ENCODE assay signal across 12 mouse cellular contexts in genomic region chr13:108914626-108915025, GRCm38 (mm10).
DNase-seq lines count a peak whose midpoint lies in the region; ATAC-seq and TF ChIP-seq lines count a peak whose summit lies in the region.
"Had no signal": no experiment of that assay in that cellular context is flagged by ENCODE, and none has a peak within 500 bp of the region (broad histone marks: within the 10 kb centered on the region; RNA-seq: fewer than 3 reads in every experiment).

No protein-coding gene starts in this region.

- H3K27me3 ChIP-seq in heart, embryonic 11.5 days (ENCODE audit: control insufficient read depth, insufficient read depth, low read length), result no peaks in the 10 kb centered on the region
- H3K27me3 ChIP-seq in heart, embryonic 12.5 days (replicated peaks), result no peaks in the 10 kb centered on the region
- H3K27me3 ChIP-seq in lung, postnatal 0 days (replicated peaks; ENCODE audit: insufficient read depth, low read length), result no peaks in the 10 kb centered on the region
- H3K27me3 ChIP-seq: embryonic facial prominence, embryonic 15.5 days; limb, embryonic 15.5 days; megakaryocyte, embryonic 14.5 days had no signal

- no peak overlapping the region for H3K27ac ChIP-seq in heart, embryonic 11.5 days (ENCODE audit: low read depth, low read length)
- no peak overlapping the region for H3K27ac ChIP-seq in heart, embryonic 12.5 days (ENCODE audit: poor library complexity, severe bottlenecking)
- no peak overlapping the region for H3K27ac ChIP-seq in lung, postnatal 0 days (ENCODE audit: low read length)
- H3K27ac ChIP-seq in layer of hippocampus, adult 2 months, result no peak overlapping the region
- H3K27ac ChIP-seq: embryonic facial prominence, embryonic 15.5 days; limb, embryonic 15.5 days had no signal

- DNase-seq in NIH3T3 (ENCODE audit: low read depth), result peak; percentile 41
- peak; percentile 9 for DNase-seq in kidney, adult 18-20 months
- peak; percentile 50 for DNase-seq in lung, postnatal 0 days (ENCODE audit: low spot score)
- DNase-seq in layer of hippocampus, adult 2 months (ENCODE audit: low spot score in 2 of 2), result no peak
- no peak for DNase-seq in frontal cortex, postnatal 10 days (ENCODE audit: low spot score in 2 of 2)
- no peak for DNase-seq in thymus, adult 18-20 months
- DNase-seq: layer of hippocampus, adult 9-11 months had no signal

- TF ChIP-seq CTCF in lung, postnatal 0 days (IDR thresholded peaks at IDR 0.05), result no peak
- TF ChIP-seq CTCF in layer of hippocampus, adult 2 months (conservative IDR thresholded peaks at IDR 0.05), result no peak

- H3K36me3 ChIP-seq in heart, embryonic 11.5 days (ENCODE audit: control insufficient read depth, insufficient read depth, low read length), result no peaks in the 10 kb centered on the region
- no peaks in the 10 kb centered on the region for H3K36me3 ChIP-seq in heart, embryonic 12.5 days
- H3K36me3 ChIP-seq in lung, postnatal 0 days (ENCODE audit: insufficient read depth, low read length), result no peaks in the 10 kb centered on the region
- H3K36me3 ChIP-seq: embryonic facial prominence, embryonic 15.5 days; limb, embryonic 15.5 days had no signal

- no peak overlapping the region for H3K9ac ChIP-seq in heart, embryonic 11.5 days (ENCODE audit: low read depth, low read length)
- H3K9ac ChIP-seq in heart, embryonic 12.5 days, result no peak overlapping the region
- H3K9ac ChIP-seq in lung, postnatal 0 days (replicated peaks; ENCODE audit: low read depth), result no peak overlapping the region
- H3K9ac ChIP-seq: embryonic facial prominence, embryonic 15.5 days; limb, embryonic 15.5 days had no signal

- H3K4me2 ChIP-seq in heart, embryonic 11.5 days, result no peak overlapping the region
- no peak overlapping the region for H3K4me2 ChIP-seq in heart, embryonic 12.5 days
- no peak overlapping the region for H3K4me2 ChIP-seq in lung, postnatal 0 days (replicated peaks; ENCODE audit: low read depth, low read length)
- H3K4me2 ChIP-seq: embryonic facial prominence, embryonic 15.5 days; limb, embryonic 15.5 days had no signal

- 0 out of 2 replicates have a peak, but pooled peaks have one; percentile 49 for ATAC-seq in heart, embryonic 11.5 days (replicated peaks; ENCODE audit: insufficient number of reproducible peaks, low FRiP score, low TSS enrichment)
- no peak for ATAC-seq in heart, embryonic 12.5 days (ENCODE audit: insufficient number of reproducible peaks, low FRiP score)
- peak; percentile 40; the same call in 1 of the 2 replicates for ATAC-seq in lung, postnatal 0 days

- no peak overlapping the region for H3K4me3 ChIP-seq in heart, embryonic 11.5 days (ENCODE audit: low read depth, low read length)
- H3K4me3 ChIP-seq in heart, embryonic 12.5 days, result no peak overlapping the region
- no peak overlapping the region for H3K4me3 ChIP-seq in lung, postnatal 0 days (ENCODE audit: low read depth, low read length)
- no peak overlapping the region for H3K4me3 ChIP-seq in layer of hippocampus, adult 2 months
- H3K4me3 ChIP-seq: embryonic facial prominence, embryonic 15.5 days; limb, embryonic 15.5 days; megakaryocyte, embryonic 14.5 days had no signal

- no peaks in the 10 kb centered on the region for H3K9me3 ChIP-seq in heart, embryonic 11.5 days (replicated peaks; ENCODE audit: control insufficient read depth, low read length)
- no peaks in the 10 kb centered on the region for H3K9me3 ChIP-seq in heart, embryonic 12.5 days (replicated peaks)
- H3K9me3 ChIP-seq in lung, postnatal 0 days (ENCODE audit: low read length), result no peaks in the 10 kb centered on the region
- H3K9me3 ChIP-seq: embryonic facial prominence, embryonic 15.5 days; limb, embryonic 15.5 days; megakaryocyte, embryonic 14.5 days had no signal

- peak; percentile 58; the same call in 1 of the 2 replicates for TF ChIP-seq EP300 in lung, postnatal 0 days (IDR thresholded peaks at IDR 0.05)

- WGBS in heart, embryonic 11.5 days (ENCODE audit: insufficient replicate concordance), result 53% methylated on average over 3 of the region's 3 CpGs
- 43% methylated on average over 3 of the region's 3 CpGs for WGBS in heart, embryonic 12.5 days
- 26% methylated on average over 3 of the region's 3 CpGs for WGBS in lung, postnatal 0 days

- no peaks in the 10 kb centered on the region for H3K4me1 ChIP-seq in heart, embryonic 11.5 days (ENCODE audit: control insufficient read depth, insufficient read depth, low read length)
- 0 out of 2 replicates have a peak, but pooled peaks cover 3% of the 10 kb centered on the region for H3K4me1 ChIP-seq in heart, embryonic 12.5 days (replicated peaks)
- H3K4me1 ChIP-seq in lung, postnatal 0 days (ENCODE audit: insufficient read depth, low read depth, low read length), result no peaks in the 10 kb centered on the region; the same call in 1 of the 2 replicates
- H3K4me1 ChIP-seq: embryonic facial prominence, embryonic 15.5 days; limb, embryonic 15.5 days had no signal

Comparison
In these comparisons a context has a peak if more than half of its experiments do, and no peak if none do; other contexts are left out.
1. DNase-seq: peak in NIH3T3 (single experiment), kidney, adult 18-20 months (single experiment) and lung, postnatal 0 days (single experiment); none in layer of hippocampus, adult 2 months (0 of 2), frontal cortex, postnatal 10 days (0 of 2) and thymus, adult 18-20 months (0 of 2).